Mouse (Mus musculus) thymus, postnatal 25 days (tissue): Measurements from ENCODE around the gene Tmed2.
A peak's percentile ranks its signal among the peaks of the same experiment; 100 is the strongest.
"Not testable (repeated sequence)": the region's sequence is repeated elsewhere in the genome, so short reads cannot be mapped to it uniquely, and the experiment has no call there.

ENCODE experiments used
- DNase-seq: peaks from one replicate; pipeline ENCODE4 v3.0.0; 2022

Tmed2 gene

DNA sequence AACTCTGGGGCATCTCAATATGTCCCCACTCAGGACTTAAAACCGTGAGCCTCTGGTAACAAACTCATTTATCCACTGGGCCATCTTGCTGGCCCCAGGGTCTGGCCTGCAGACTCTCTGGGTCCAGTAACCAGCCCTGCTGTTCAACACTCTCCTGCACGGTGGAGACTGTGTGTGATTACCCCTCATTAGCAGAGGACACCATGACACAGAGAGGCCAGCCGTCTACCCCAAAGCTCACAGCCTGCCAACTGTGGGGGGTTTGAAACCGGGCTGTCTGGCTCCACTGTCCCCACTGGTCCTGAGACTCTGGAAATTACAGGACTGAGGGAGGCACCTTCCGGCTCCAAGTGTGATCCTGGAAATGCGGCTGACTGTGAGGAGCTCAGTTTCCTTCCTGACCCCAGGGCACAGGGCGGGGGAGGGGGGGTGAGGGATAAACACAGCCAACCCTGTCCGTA is 11.3 kb upstream of the Tmed2 start:
- no peak for DNase-seq

DNA sequence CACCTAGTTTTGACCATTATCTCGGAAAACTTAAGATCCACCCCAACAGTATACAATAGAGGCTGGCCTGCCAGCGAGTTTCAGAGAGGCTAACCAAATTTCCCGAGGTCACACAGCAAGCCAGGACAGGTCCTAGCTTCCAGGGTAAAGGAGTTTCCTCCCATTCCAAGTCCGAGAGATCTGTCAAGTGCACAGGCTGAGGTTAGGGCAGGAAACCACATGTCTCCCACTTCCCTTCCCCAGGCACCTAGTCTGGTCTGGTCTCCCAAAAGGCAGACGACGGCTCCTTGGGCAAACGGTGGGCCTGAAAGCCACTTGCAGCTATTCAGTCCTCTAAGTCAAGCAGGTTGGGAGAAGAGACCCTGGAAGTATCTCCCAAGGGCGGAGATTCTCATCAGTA is 10.8 kb upstream of the Tmed2 start:
- no peak for DNase-seq

DNA sequence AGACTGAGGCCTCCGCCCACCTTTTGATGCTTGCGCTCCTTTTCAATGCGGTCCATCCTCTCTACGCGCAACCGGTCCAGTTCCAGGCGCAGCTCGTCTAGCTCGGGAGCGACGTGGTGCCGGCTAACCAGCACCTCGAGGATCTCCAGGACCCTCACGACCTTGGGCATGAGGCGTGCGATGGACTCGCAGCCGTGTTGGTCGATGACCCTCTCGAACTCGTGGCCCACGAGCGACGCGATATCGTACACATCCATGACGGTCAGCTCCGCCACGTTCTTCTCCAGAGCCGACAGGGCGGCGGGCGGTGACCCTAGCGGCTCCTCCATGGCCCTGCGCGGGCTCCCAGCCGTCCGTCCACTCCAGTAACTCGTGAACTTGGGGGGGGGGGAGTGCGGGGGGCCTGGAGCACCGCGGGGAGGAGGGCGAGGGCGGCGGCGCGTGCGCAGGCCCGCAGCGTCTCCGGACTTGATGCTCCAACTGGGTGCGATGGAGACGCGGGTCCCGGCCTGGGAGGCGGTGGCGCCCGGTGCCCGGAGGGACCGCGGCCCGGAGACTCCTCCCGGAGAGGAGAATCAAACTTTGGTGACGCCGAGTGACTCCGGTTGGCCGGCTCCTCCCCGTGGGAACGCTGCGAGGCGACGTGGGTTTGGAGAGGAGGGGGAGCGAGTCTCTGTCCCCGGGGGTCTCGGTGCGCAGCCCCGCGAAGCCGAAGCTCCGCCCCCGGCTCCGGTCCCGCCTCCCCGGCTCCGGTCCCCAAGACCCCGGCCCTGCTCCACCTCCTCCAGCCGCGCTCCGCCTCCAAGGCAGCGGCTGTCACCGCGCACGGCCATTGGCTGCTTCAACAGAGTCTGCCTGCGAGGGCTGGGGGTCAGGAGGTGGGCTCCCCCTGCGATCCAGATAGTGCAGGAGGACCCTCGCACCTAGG is 9.6 kb upstream of the Tmed2 start, which contains the start of gene Rilpl1:
TSS of gene Rilpl1 (minus strand) at position 737 of the 928 bp plus-strand sequence.
- peak; percentile 84 for DNase-seq

DNA sequence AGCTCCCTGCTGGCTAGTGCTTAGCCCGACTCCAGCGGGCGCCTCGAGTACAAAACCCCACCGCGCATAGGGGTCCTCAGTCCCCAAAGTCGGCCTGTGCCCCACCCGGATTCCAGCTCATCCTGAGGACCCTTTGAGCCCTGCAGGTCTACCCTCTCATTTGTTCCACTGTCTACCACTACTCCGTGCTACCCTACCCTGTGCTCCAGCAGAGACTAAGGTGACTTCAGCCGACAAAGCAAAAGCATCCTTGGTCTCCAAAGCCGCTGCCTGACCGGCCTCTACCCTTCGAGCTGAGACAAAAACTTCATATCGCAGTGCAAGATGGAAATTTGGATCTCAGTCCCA is 8.9 kb upstream of the Tmed2 start:
- DNase-seq: no peak

DNA sequence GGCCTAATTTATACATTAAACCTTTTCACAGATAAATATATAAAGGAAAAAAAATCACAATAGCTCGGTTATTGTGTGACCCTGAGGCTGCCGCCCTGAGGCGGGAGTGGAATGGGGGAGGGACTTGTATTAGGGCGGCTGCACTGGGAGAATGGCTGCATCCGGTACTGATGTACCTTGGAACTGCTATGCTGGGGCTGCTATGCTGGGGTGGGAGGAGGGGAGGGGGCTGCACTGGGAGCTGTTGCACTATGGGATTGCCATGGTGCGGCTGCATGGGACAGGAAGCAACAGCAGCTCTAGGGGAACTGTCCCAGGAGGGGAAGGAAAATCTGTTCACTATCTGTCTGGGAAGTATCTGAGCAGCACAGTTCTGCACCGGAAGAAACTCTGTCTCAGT is 8.0 kb upstream of the Tmed2 start:
- DNase-seq: no peak

DNA sequence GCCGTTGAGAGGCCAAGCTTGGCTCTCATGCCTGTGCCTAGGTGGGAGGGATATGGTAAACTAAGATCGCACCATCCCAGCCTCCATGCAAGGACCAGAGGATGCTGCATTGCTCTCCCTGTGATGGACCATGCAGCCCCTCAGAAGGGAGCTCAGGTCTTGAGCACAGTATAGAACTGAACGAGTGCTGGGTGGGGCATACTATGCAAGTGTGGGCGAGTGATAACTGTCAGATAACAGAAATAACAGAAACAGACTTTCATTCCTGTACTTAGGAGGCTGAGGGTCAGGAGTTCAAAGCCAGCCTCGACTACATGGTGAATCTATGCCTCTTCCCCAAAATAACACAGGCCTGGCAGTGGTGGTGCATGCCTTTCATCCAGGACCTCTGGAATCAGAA is 5.5 kb upstream of the Tmed2 start:
- DNase-seq: no peak

DNA sequence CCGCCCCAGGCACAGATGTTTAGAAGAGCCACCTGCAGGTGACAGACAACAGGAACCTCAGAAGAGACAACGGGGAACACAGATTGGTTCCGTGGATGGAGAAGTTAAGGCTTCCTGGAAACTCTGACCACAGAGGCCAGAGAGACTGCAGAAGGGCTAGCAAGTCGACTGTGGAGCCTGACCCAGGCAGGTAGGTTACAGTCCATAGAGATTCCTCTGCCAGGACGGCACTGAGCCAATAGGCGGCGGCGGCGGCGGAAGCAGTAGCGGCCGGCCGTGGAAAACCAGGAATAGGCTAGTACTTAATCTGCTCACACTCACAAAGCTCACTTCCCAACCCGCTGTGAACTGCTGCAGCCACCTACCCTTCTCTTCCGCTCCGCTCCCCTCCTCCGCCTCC is 3.7 kb upstream of the Tmed2 start:
- DNase-seq: peak; percentile 51

DNA sequence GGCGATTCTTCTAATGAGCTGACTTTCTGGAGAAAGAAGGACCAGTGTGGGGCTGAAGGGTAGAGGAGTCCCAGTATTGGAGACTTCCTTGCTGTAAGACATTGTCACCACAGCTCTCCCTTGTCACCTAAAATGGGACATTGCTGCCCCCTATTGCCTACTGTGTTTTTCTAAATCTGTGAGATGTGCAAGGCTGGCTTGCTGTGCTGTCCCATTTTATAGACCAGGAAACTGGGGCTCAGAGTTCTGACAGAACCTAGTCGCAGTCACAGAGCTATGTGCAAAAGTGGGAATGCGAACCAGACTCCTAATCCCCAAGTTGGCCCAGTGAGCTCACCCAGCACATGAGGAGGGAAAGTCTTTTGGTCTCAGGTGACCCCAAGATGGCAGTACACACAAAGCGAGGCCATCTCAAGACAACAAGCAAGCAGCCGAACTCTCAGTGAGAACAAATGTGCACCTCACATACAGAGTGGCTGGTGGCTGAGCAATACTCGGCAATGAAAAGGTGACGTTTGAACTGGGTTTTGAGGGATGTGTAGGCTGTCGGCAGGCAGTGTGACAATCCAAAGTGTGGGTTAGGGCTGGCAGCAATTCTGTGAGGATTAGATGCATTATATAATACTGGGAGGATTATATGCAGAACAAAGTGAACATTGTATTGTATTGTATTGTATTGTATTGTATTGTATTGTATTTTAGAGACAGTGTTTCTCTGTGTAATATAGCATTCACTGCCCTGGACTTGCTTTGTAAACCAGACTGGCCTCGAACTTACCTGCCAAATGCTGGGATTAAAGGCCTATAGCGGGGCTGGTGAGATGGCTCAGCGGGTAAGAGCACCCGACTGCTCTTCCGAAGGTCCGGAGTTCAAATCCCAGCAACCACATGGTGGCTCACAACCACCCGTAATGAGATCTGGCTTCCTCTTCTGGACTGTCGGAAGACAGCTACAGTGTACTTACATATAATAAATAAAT is 1.4 kb upstream of the Tmed2 start:
- DNase-seq: peak; percentile 76

DNA sequence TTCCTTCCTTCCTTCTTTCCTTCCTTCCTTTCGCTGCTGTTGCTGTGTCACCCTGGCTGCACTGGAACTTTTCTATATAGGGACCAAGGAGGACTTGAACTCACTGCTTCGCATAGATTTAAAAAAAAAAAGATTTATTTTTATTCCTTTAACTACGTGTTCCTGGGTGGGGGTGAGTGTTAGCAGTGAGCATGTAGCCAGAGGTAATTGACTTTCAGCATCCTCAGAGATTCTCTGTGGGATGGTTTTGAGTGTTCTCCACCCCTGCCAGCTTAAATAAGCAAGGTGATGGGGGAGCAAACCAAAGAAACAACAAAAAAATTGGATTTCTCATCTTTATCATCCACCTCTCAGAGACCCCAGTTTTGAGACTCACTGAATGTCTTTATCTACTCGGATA is 590 bp upstream of the Tmed2 start:
- no peak for DNase-seq

DNA sequence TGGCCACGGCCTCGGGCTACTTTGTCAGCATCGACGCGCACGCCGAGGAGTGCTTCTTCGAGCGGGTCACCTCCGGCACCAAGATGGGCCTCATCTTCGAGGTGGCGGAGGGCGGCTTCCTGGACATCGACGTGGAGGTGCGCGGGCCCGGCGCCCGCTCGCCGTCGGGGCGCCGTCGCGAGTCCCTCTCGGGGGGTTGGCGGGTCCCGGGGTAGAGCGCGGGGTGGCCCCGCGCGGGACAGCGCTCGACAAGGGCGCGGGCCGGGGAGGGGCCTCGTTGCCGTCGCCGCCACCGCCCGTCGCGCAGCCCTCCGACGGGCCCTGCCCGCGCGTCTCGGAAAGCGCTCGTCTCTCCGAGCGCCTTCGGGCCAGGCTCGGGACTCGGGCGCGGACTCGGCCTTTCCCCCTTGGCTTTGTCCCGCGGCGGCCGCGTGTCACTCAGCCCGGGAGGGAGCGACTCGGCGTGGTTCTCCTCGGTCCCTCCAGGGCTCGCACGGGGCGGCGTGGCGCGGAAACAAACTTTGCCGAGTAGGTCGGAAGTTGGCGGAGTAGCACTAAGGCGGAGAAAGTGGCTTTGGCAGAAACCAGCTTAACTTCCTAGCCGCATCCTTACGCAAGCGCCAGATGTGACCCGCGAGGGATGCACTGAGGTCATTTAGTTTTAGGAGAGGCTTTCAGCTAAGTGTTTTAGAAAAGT is 558 bp downstream of the Tmed2 start:
- DNase-seq: peak; percentile 70

DNA sequence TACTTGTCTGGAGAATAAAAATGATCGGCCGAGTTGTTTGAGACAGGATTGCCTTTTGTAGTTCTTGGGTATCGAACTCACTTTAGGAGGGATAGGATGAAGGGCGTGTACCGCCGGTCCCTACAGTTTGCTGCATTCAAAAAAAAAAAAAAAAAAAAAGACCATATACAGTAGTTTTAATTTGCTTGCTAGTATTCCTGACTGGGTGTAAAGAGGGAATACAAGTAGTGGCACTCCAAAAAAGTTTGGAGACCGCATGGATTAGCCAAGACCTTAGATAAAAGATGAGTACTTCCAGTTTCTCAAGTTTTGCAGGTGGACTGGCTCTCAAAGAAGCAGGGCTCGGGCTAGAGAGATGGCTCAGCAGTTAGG is 1.1 kb downstream of the Tmed2 start:
- DNase-seq: no peak

DNA sequence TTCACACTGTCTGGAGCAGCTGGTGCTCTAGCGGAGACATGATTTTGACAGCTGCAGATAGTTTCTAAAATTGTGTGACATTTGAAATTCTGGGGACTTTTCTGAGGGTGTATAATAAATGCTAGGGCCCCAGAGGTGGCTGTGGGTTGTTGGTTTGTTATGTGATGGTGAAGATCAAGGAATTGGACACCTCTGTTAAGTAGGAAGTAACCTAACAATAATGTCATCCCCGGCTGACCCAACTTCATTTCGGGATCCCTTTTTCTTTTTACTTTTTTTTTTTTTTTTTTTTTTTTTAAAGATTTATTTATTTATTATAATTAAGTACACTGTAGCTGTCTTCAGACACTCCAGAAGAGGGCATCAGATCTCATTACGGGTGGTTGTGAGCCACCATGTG is 10.2 kb downstream of the Tmed2 start:
- not testable (repeated sequence) for DNase-seq

DNA sequence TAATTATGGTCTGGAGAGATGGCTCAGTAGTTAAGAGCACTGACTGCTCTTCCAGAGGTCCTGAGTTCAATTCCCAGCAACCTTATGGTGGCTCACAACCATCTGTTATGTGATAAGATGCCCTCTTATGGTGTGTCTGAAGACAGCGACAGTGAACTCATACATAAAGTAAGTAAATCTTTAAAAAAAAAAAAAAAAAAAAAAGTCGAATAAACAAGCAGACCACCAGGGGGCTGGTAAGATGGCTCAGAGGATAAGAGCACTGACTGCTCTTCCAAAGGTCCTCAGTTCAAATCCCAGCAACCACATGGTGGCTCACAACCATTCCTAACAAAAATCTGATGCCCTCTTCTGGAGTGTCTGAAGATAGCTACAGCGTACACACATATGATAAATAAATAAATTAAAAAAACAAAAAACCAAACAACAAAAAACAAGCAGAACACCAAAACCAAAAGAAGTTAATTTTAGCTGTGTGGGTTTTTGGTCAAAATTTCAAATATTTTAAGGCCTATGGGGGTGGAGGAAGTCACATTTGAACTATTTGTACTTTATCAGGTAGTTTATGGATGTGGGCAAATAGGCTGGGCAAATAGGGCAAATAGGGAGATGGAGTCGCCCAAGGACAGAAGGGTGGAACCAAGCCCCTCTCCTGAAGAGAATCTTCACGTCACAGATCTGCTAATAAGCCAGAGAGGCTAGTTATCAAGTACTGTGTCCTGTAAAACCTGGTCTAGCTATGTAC is 11.0 kb downstream of the Tmed2 start:
- DNase-seq: not testable (repeated sequence)

DNA sequence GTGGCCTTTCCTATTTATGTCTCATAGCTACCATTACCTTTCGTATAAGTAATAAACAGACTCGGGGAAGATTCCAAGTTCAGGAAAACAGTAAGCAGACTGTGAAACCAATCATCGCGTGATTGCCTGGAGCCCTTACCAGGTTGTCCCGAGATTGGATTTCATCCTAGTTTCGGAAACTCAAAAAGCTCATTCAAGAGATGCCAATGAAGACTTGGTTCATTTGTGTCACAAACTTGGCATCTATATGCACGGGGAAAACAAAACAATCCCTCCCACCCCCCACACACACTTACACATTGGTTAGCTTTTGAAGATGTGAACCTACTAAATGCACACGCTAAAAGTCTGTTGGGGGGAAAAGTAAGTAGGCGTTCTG is 11.6 kb downstream of the Tmed2 start:
- no peak for DNase-seq

DNA sequence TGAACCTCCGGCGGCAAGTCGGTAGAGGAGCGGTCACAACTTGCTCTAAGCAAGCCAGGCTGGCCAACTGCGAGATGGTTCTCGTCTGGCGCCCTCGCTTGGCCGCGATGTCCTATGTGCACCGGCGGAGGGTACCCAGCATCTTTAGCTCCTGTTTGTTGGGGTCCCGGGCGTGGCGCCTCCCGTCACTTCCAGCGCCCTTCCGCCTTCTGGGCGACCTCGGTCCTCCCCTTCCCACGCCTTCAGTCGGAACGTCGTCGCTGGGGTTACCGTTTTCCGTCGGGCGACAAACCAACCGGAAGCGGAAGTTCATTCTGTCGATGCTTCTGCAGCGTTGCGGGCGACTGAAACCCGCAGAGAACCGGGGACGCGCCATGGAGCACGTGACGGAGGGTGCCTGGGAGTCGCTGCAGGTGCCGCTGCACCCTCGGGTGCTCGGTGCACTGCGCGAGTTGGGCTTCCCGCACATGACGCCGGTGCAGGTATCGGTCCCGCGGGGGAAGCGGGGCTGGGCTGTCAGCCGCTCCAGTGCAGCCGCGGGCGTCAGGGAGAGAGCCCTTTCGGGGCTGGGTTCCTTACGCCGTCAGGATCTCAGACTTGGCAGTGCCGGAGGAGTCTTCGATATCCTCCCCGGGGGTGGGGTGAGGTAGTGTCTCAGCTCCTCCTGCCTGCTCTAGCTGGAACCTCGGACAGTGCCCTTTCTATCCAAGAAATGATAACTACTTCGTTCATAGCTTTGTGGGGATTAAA is 12.2 kb downstream of the Tmed2 start, which contains the start of gene Ddx55:
TSS of gene Ddx55 (plus strand) at position 307 of the 750 bp plus-strand sequence.
- DNase-seq: peak; percentile 93

DNA sequence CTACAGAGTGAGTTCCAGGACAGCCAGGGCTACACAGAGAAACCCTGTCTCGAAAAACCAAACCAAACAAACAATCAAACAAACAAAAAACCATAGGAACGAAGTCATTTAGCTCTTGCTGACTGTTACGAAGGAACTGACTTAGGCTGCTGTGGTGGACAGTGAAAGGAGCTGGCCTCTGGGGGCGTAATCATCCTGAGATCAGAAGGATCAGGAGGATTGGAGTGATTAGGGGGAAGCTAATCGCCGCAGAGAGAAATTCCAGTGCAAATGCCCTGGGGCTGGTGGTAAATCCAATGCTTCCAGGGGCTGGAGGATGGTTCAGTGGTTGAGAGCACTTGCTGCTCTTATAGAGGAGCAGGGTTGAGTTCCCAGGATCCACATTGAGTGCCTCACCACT is 13.1 kb downstream of the Tmed2 start:
- no peak for DNase-seq

DNA sequence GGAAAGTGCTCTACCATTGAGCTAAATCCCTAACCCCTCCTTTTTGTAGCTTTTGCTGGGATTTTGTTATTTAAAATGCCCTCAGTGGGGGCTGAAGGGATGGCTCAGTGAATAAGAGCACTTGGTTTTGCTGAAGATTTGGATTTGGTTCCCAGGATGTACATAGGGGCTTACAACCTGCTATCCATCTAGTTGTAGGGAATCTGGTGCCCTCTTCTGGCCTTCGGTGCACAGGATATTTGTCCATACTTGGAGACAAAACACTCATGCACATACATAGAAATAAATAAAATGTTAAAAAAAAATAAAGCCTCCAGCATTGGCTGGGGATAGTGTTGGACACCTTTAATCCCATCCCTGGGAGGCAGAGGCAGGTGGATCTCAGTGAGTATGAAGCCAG is 14.7 kb downstream of the Tmed2 start:
- DNase-seq: peak; percentile 22

DNA sequence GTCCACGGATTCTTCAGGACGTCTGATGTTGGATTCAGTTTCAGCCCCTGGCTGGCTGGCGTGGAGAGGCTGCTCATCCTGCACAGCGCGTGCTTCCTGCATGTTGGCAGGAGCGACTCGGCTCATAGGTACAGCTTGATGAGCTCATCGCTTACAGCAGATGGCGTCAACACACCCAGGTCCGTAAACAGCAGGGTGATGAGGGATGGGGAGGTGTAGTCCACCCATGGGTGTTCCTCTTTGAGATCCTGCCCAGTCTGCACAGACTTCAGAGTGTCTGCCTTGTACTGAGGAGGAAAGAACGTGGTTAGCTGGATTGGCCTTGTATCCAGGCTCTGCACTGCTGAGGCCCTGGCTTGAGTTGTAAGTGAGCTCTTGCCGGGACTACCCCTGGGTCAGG is 30.6 kb downstream of the Tmed2 start:
- DNase-seq: no peak

DNA sequence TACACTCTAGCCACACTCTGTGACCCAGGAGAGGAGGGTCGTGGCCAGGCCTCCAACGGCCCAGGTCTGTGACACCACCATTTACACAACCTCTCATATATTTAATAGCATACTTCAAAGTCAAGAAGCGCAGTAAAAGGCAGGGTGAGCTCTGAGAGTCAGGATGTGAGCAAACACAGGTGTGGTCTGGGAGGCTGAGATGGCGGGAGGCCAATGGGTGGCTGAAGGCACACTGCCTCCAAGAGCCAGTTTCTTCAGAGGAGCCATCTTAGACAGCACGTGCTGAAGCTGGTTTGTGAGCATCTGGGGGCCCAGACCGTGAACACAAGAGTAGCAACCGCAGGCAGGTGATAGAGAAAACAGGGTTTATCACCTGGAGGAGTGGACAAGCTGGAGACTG is 35.0 kb downstream of the Tmed2 start:
- DNase-seq: no peak

DNA sequence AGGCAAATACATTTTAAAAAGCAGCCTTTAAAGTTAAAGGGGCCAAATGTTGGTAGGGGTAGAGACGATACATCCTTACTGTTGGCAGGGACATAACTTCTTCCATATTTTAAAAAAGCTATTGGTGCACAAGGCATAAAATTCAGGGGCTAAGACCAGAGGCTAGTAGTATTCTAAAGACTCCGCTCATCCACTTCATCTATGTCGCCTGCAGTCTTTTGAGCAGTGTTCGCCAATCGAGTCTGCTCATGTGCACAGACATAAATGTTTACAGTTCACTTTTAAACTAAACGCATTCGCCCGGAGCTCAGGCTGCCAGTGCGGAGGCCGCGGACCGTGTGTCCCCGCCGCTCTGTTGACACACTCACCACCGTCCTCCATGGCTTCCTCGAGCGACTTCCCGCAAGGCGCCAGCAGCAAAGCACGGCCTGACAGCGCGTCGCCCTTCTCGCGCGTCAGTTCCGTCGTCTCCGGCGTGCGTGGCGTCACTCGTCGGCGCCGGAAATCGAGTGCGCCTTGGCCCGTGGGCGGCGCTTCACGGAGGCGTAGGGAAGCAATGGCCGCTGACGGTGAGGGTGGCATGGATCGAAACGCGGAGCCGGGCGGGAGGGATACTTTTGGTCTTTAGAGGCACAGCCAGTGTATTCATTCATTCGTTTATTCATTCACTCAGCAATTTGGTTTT is 38.3 kb downstream of the Tmed2 start, which contains the start of the genes Eif2b1 and Gtf2h3:
TSS of gene Eif2b1 (minus strand) at position 499 of the 685 bp plus-strand sequence.
TSS of gene Gtf2h3 (plus strand) at position 508 of the 685 bp plus-strand sequence.
- DNase-seq: peak; percentile 92

DNA sequence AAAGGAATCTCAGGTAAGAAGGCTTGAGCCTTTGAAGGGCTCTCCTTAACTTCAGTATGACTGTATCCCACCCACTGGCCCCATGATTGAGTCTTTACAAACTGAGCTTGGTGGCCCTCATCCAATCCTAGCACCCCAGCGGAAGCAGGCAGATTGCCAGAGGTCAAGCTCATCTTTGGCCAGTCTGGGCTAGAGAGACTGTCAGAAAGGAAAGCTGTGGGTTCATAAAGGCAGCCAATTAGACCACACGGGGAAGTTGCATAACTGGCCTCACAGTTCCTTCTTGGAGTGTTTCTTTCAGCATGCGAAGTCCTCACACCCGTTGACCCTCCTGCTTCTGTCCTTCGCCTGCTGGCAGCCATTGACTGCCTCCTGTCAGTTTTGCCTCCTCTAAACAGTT is 42.0 kb downstream of the Tmed2 start:
- DNase-seq: no peak
